Mouse (Mus musculus): ENCODE results near the gene Nfkbib.

The Nfkbib gene

DNA sequence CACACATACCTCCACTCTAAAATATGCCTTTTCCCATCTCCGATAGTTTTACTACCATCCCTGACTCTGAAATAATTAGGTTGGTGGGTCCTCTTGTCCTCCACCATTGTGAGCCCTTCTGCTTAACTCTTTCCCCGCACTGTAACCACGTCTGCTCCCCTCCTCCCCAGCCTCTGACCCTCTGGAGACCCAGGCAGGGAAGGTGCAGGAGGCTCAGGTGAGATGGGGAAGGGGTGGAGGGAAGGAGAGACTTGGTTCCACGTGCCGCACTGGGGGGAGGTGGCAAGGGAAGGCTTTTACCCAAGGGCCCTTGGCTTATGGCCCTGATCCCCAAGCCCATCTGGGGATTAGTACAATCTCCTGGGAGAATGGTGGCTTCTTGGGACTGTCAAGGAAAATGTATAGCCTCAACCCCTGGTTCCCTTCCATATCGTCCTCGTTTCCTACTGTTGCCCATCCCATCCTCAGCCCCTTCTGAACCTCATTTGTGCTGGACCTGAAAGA lies at the start of gene Nfkbib:
TSS of gene Nfkbib (minus strand) at position 51 of the 504 bp plus-strand sequence.
- no peak for DNase-seq (ENCODE audit: low read depth)

- DNase-seq (ENCODE audit: low read depth), result peak; percentile 25
Measured at GRCm38 (mm10) chr7:28816920-28817319, 49.6 kb upstream of the Nfkbib start.

DNA sequence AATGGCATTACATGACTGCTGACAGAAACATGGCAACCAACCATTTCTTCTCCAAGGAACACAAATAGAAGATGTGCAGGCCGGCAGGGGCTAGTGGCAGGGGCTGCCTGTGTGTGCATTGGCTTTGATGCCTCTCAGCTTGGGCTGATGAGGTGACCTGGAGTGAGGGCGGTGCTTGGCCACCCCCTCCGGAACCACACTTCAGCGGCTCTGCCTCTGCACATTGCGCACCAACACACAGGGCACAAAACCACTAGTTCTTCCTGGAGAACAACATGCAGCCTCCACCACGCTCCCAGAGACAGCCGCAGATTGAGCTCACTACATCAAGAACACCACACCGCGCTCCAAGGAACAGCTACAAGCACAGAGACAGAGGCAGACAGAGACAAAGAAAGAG lies 48.9 kb upstream of the Nfkbib start:
- DNase-seq (ENCODE audit: low read depth), result peak; percentile 36

- DNase-seq (ENCODE audit: low read depth), result peak; percentile 8
Measured at GRCm38 (mm10) chr7:28815230-28815629, 47.9 kb upstream of the Nfkbib start.

- DNase-seq (ENCODE audit: low read depth), result peak; percentile 14
Measured at GRCm38 (mm10) chr7:28814306-28815034, 47.2 kb upstream of the Nfkbib start.

DNA sequence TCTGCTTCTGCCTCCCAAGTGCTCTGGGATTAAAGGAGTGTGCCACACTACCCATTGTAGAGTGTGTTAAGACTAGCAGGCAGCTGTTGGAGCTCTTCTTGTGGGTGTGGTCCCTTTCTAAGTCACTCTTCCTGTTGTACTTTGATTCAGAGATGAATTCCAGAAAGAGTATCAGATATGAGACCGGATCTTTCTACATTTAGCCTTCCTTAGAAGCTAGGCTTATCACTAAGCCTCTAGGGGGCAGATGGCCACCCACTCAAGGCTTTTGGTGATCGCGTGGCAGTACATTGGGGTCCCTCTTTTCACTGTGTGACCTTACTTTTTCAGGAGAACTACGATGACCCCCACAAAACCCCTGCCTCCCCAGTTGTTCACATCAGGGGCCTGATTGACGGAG lies 45.6 kb upstream of the Nfkbib start:
- DNase-seq (ENCODE audit: low read depth), result peak; percentile 62

DNA sequence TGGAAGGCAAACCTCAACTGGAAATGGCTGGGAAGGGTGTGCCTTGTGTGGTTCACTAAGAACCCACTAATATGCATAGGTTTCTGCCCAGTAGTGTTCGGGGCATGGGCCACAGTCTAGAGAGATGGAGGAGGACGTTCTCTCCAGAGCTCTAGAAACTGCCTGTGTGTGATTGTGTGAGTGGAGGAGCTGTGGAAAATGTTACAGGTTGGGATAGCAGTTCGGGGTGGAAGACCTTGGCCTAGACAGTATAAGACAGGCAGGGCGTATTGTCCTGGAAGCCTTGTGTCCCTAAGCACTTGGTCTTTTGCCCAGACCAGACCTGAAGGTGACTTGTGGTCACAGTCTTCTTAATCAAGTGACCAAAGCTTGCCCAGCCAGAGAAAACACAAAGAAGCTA lies 45.1 kb upstream of the Nfkbib start:
- DNase-seq (ENCODE audit: low read depth), result peak; percentile 52

GRCm38 (mm10) chr7:28811640-28812275 lies 44.4 kb upstream of the Nfkbib start:
- peak; percentile 51 for DNase-seq (ENCODE audit: low read depth)

GRCm38 (mm10) chr7:28811228-28811627 lies 43.9 kb upstream of the Nfkbib start:
- DNase-seq (ENCODE audit: low read depth), result peak; percentile 95

GRCm38 (mm10) chr7:28810107-28811066 lies 43.1 kb upstream of the Nfkbib start:
- DNase-seq (ENCODE audit: low read depth), result peak; percentile 99

- peak; percentile 93 for DNase-seq (ENCODE audit: low read depth)
Measured at GRCm38 (mm10) chr7:28809401-28810089, 42.2 kb upstream of the Nfkbib start.

GRCm38 (mm10) chr7:28808957-28809393 lies 41.7 kb upstream of the Nfkbib start:
- peak; percentile 97 for DNase-seq (ENCODE audit: low read depth)

- peak; percentile 93 for DNase-seq (ENCODE audit: low read depth)
Measured at GRCm38 (mm10) chr7:28808221-28808941, 41.1 kb upstream of the Nfkbib start, which contains the start of gene Hnrnpl. TSS of gene Hnrnpl (plus strand) at chr7:28808541.

- no peak for DNase-seq (ENCODE audit: low read depth)
Measured at GRCm38 (mm10) chr7:28807641-28808220, 40.4 kb upstream of the Nfkbib start.

DNA sequence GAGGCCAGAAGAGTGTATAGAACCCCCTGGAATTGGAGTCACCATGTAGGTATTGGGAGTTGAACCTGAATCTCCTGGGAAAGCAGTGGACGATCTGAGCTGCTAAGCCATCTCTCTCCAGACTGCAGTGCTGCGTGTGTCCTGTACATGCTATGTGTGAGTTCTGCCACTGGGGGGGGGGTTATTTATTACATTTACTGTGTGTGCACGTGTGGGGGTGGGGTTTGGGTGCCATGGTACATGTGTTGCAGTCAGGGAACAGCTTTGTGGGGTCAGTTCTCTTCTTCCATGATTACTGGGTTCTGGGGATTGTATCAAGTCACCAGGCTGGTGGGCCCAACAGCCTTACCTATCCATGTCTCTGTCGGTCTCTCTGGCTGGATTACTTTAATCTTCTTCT lies 39.6 kb upstream of the Nfkbib start:
- peak; percentile 83 for DNase-seq (ENCODE audit: low read depth)

- DNase-seq (ENCODE audit: low read depth), result no peak
Measured at GRCm38 (mm10) chr7:28803756-28804155, 36.4 kb upstream of the Nfkbib start.

- DNase-seq (ENCODE audit: low read depth), result peak; percentile 66
Measured at GRCm38 (mm10) chr7:28802846-28803588, 35.7 kb upstream of the Nfkbib start.

GRCm38 (mm10) chr7:28801901-28802670 lies 34.8 kb upstream of the Nfkbib start:
- peak; percentile 29 for DNase-seq (ENCODE audit: low read depth)

GRCm38 (mm10) chr7:28801451-28801850 lies 34.1 kb upstream of the Nfkbib start:
- DNase-seq (ENCODE audit: low read depth), result peak; percentile 37

All from induced T-regulatory cell, adult 2 months (primary cell).